Mouse (Mus musculus) kidney, adult 2 months (tissue): ENCODE data around the gene Vdac2.

Experiments used
- CTCF ChIP-seq: fragments of 200-500 bp; conservative IDR thresholded peaks from 2 replicates; pipeline ENCODE4 v1.5.1; 2011; ENCODE audit warnings: low read depth, mild to moderate bottlenecking, control low read depth, low read length, moderate library complexity, mixed read lengths; ENCODE audit not compliant: insufficient read depth, insufficient read length
- POLR2A ChIP-seq: fragments of 200-500 bp; IDR thresholded peaks from one replicate; pipeline ENCODE4 v1.6.1; 2011; ENCODE audit warnings: low read depth, low read length, control low read depth

DNA sequence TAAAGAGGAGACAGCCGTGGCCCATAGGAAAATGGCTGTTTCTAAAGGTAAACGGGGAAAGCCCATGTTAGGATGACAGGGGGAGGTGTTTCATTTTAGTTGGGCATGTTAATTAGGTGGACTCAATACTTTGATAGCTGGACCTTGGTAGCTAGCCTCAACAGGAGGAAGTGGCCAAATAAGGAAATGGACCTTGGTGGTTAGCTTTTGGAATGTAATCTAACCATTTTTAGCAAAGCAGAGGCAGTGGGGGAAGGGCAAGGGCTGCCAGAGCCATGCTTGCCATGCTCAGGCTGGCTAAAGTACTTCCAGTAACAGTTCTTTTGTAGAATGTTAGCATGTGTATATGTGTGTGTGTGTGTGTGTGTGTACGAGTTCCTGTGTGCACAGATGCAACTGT is 11.2 kb upstream of the Vdac2 start:
- TF ChIP-seq CTCF (no peak), POLR2A (no peak)
